Mouse (Mus musculus) heart, adult 2 months (tissue): Measurements from ENCODE around the gene Rnd2.

Experiments
- CTCF ChIP-seq: fragments of 200-600 bp; IDR thresholded peaks from 2 replicates; pipeline ENCODE4 v1.8.1; 2022; ENCODE audit warnings: antibody characterized with exemption, mild to moderate bottlenecking, moderate library complexity
- POLR2A ChIP-seq: fragments of 200-500 bp; IDR thresholded peaks from 2 replicates; pipeline ENCODE4 v1.6.1; 2011; ENCODE audit warnings: mild to moderate bottlenecking, low read depth, low read length, control low read depth; ENCODE audit not compliant: insufficient read depth

DNA sequence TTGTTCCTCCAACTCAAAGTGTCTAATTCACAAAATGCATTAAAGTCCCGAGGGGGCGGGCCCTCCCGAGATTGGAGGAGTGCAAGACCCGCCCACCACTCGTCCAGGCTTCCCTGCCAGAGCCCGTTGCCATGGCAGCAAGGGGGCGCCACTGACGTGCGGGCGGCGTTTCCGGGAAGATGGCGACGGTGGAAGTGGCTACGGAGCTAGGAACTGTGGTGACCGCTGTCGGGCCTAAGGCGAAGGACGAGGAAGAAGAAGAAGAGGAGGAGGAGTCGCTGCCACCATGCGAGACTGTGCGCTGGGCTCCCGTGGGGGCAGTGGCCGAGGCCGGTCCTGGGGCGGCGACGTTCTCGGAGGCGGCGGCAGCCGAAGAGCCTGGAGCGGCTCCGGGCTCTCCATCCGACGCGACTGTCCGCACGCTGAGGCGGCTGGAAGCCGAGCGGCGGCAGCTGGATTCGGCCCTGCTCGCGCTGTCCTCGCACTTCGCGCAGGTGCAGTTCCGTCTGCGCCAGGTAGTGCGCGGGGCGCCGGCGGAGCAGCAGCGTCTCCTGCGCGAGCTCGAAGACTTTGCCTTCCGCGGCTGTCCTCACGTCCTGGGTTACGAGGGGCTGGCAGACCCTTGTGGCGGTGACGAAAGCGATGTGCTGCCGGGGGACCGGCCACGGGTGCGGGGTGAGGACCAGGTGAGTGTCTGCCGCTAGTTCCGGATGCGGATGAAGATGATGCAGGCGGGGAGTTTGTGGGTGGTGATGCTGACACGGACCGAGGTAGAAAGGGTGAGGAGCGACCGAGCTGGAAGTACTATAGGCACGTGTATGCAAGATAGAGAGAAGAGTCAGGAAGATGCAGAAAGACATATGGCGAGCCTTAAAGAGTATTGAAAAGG lies 39.6 kb upstream of the Rnd2 start, which contains the start of the genes Rundc1 and Ptges3l:
- TF ChIP-seq POLR2A (peak; percentile 81), CTCF (peak; percentile 39)
